Mouse (Mus musculus) right cerebral cortex, postnatal 14 days (tissue): ENCODE measurements around the gene Plb1.

Source experiments
- DNase-seq: peaks from one replicate; pipeline ENCODE4 v3.0.0; 2022

The Plb1 gene

GRCm38 (mm10) chr5:32395101-32395892, 162.8 kb downstream of the Plb1 start:
- DNase-seq = no peak

GRCm38 (mm10) chr5:32397719-32398118, 165.2 kb downstream of the Plb1 start:
- DNase-seq = no peak

GRCm38 (mm10) chr5:32400926-32401325, 168.4 kb downstream of the Plb1 start:
- DNase-seq = no peak

GRCm38 (mm10) chr5:32403082-32403953, 170.8 kb downstream of the Plb1 start:
- no peak for DNase-seq

- no peak for DNase-seq
These were observed 172.8 kb downstream of the Plb1 start for GRCm38 (mm10) chr5:32405199-32405855.

GRCm38 (mm10) chr5:32408771-32409170, 176.3 kb downstream of the Plb1 start:
- no peak for DNase-seq

GRCm38 (mm10) chr5:32409747-32410146, 177.2 kb downstream of the Plb1 start:
- no peak for DNase-seq

GRCm38 (mm10) chr5:32410954-32411688, 178.6 kb downstream of the Plb1 start:
- no peak for DNase-seq

- DNase-seq = no peak
These were observed 179.9 kb downstream of the Plb1 start for GRCm38 (mm10) chr5:32412186-32412950.

- DNase-seq = no peak
These were observed 180.6 kb downstream of the Plb1 start for GRCm38 (mm10) chr5:32413083-32413482.

GRCm38 (mm10) chr5:32413569-32413968, 181.1 kb downstream of the Plb1 start:
- no peak for DNase-seq

- no peak for DNase-seq
These were observed 182.0 kb downstream of the Plb1 start for GRCm38 (mm10) chr5:32414461-32414985.

GRCm38 (mm10) chr5:32415554-32415953, 183.0 kb downstream of the Plb1 start:
- DNase-seq = no peak
